In the genomic region with DNA sequence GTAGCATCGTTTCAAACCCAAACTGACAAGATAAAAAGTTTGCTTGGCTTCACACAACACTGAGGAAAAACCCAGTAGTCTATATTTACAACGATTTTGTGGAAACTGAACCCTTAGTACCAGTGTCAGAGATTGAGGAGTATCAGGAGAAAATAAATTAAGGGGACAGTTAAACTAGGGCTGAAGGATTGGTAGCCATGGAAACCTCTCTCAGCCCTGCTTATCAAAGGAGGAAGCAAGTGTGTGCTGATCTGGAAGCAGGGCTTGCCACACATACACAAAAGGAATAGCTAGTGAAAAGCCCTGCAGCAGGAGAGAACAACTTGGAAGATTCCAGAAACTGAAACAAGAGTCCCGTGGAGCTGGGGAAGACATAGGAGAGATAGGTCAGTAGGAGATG, we compare ENCODE assay signal across 21 mouse cellular contexts.
"Had no signal": no experiment of that assay in that cellular context is flagged by ENCODE, and none has a peak within 500 bp of the region (broad histone marks: within the 10 kb centered on the region; RNA-seq: fewer than 3 reads in every experiment).

No protein-coding gene starts in this region.

- H3K9me3 ChIP-seq: intestine, embryonic 15.5 days; kidney, embryonic 15.5 days; limb, embryonic 12.5 days; limb, embryonic 15.5 days; midbrain, embryonic 13.5 days; stomach, embryonic 15.5 days had no signal

- H3K36me3 ChIP-seq: intestine, embryonic 15.5 days; kidney, embryonic 15.5 days; limb, embryonic 12.5 days; limb, embryonic 15.5 days; midbrain, embryonic 13.5 days; stomach, embryonic 15.5 days had no signal

- H3K9ac ChIP-seq: intestine, embryonic 15.5 days; kidney, embryonic 15.5 days; limb, embryonic 12.5 days; limb, embryonic 15.5 days; liver, embryonic 14.5 days; liver, postnatal 0 days; lung, embryonic 14.5 days; midbrain, embryonic 13.5 days; stomach, embryonic 15.5 days had no signal

- H3K27me3 ChIP-seq: intestine, embryonic 15.5 days; kidney, embryonic 15.5 days; limb, embryonic 12.5 days; limb, embryonic 15.5 days; midbrain, embryonic 13.5 days; stomach, embryonic 15.5 days had no signal

- H3K27ac ChIP-seq: intestine, embryonic 15.5 days; kidney, embryonic 15.5 days; limb, embryonic 12.5 days; limb, embryonic 15.5 days; liver, embryonic 14.5 days; macrophage; midbrain, embryonic 13.5 days; stomach, embryonic 15.5 days had no signal

- H3K4me1 ChIP-seq: intestine, embryonic 15.5 days; kidney, embryonic 15.5 days; limb, embryonic 12.5 days; limb, embryonic 15.5 days; stomach, embryonic 15.5 days had no signal

- H3K4me2 ChIP-seq: intestine, embryonic 15.5 days; kidney, embryonic 15.5 days; limb, embryonic 12.5 days; limb, embryonic 15.5 days; liver, embryonic 11.5 days; lung, embryonic 14.5 days; midbrain, embryonic 13.5 days; stomach, embryonic 15.5 days had no signal

- DNase-seq: kidney, adult 11 months; kidney, adult 8-10 months; kidney, postnatal 10 days; kidney, postnatal 36 days; left cerebral cortex, postnatal 4 days; liver, postnatal 0 days; lung, embryonic 14.5 days; retina, postnatal 1 day; right cerebral cortex, postnatal 25 days; spleen, adult 18-20 months; thymus, postnatal 25 days had no signal

- H3K4me3 ChIP-seq: intestine, embryonic 15.5 days; kidney, embryonic 15.5 days; limb, embryonic 12.5 days; limb, embryonic 15.5 days; midbrain, embryonic 13.5 days; stomach, embryonic 15.5 days had no signal

- ATAC-seq: intestine, embryonic 15.5 days; liver, postnatal 0 days; lung, postnatal 0 days; midbrain, embryonic 13.5 days had no signal
